ENCODE assay signal across 8 mouse cellular contexts in the genomic region with DNA sequence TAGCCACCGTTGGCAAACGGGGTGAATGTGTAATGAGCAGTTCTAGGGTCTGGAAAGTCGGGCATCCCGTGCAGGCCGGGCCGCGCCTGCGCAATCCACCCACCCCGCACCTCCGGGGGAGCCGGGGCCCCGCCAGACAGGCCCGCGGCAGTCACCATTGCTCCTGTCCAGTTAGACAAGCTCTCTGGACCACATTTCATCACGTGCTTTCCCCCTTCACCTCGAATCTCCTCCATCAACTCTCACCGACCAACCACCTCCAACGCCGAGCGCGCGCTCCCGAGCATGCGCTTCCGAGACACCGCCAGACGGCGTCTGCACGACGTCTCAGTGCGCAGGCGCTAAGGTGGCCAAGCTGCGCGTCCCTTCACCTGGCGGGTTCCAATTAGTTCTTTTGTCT. TPM values are rescaled to one million over a fixed set of nuclear protein-coding genes. Genes with fewer than 3 reads are reported as not detected.
DNase-seq lines count a peak whose midpoint lies in the region; ATAC-seq lines count a peak whose summit lies in the region.

A gene (minus strand): TSS at position 281 of the 400 bp plus-strand sequence.

- peak within 1 kb of the TSS; percentile 85 for H3K27ac ChIP-seq in hindbrain, embryonic 13.5 days

- WGBS in hindbrain, embryonic 13.5 days, result under 1% methylated on average over 35 of the region's 35 CpGs

- H3K4me3 ChIP-seq in hindbrain, embryonic 13.5 days, result peak within 1 kb of the TSS; percentile 52

- H3K36me3 ChIP-seq in hindbrain, embryonic 13.5 days, result peaks cover 20% of the 10 kb centered on the region

- peak; percentile 48 for DNase-seq in MN1 (ENCODE audit: low spot score)
- peak; percentile 93 to 96 for DNase-seq in cerebellum, postnatal 10 days
- DNase-seq in frontal cortex, postnatal 14 days (ENCODE audit: low spot score in 2 of 2), result peak; percentile 73 to 76
- DNase-seq in layer of hippocampus, postnatal 14 days (ENCODE audit: low spot score in 2 of 2), result peak; percentile 79 to 86
- peak; percentile 87 for DNase-seq in lung, postnatal 10 days
- DNase-seq in ovary, postnatal 36 days (ENCODE audit: low spot score), result peak; percentile 84
- DNase-seq in thymus, postnatal 14 days, result peak; percentile 89

- no peaks in the 10 kb centered on the region for H3K27me3 ChIP-seq in hindbrain, embryonic 13.5 days

- H3K4me2 ChIP-seq in hindbrain, embryonic 13.5 days, result peak within 1 kb of the TSS; percentile 55

- peak within 1 kb of the TSS; percentile 77 for H3K9ac ChIP-seq in hindbrain, embryonic 13.5 days

- no peaks in the 10 kb centered on the region for H3K9me3 ChIP-seq in hindbrain, embryonic 13.5 days

- ATAC-seq in hindbrain, embryonic 13.5 days (ENCODE audit: low FRiP score), result peak; percentile 96

- peaks cover 2% of the 10 kb centered on the region; the same call in 1 of the 2 replicates for H3K4me1 ChIP-seq in hindbrain, embryonic 13.5 days (replicated peaks)

RNA-seq across cellular contexts. Expression of the gene that starts here (rescaled TPM):
- 9.2 and 9.8 TPM in 2 replicates for polyA plus RNA-seq in hindbrain, embryonic 13.5 days (2015; fragmentation: Nextera tagmentation; extraction: Ambion mirVana)
- total RNA-seq in layer of hippocampus, postnatal 14 days (2021), result 10 to 100 TPM; 15.4 to 15.8 TPM

Comparison
In these comparisons a context has a peak if more than half of its experiments do, and no peak if none do; other contexts are left out.
1. Peak in every context shown above with its lines: DNase-seq, ATAC-seq, H3K4me3 ChIP-seq and H3K27ac ChIP-seq.